Mouse (Mus musculus): Measurements from ENCODE around the gene Acap1. TPM values are rescaled to one million over a fixed set of nuclear protein-coding genes. Genes with fewer than 3 reads are reported as not detected.

Gene Acap1
- total RNA-seq, 2 experiments from 2014 or later, result 0.16 to 0.21 TPM

GRCm38 (mm10) chr11:69904311-69904710 is 9.0 kb upstream of the Acap1 start:
- DNase-seq (ENCODE audit: low spot score in 2 of 2), result no peak

- DNase-seq (ENCODE audit: low spot score in 2 of 2), result no peak
Observed at GRCm38 (mm10) chr11:69902972-69903371, 7.6 kb upstream of the Acap1 start.

DNA sequence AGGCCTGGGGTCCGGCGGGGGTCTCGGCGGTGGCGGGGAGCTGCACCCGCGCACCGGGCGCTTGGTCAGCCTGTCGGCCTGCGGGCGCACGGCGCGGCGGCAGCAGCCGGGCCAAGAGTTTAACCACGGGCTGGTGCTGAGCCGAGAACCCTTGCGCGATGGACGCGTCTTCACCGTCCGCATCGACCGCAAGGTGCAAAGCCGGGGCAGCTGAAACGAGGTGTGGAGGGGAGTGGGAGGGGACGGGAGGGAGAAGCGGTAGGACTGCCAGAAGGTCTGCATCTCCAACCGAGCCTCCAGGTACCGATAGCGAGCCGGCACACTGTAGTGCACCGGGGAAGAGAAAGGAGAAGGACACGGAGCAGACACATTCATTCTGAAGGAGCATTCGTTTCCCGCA is 6.7 kb upstream of the Acap1 start:
- peak in 1 of 2 experiments; percentile 30 for DNase-seq (ENCODE audit: low spot score in 2 of 2)

- peak; percentile 95 for DNase-seq (ENCODE audit: low spot score in 2 of 2)
Observed at GRCm38 (mm10) chr11:69901406-69901846, 6.1 kb upstream of the Acap1 start.

GRCm38 (mm10) chr11:69900471-69901405 is 5.4 kb upstream of the Acap1 start, which contains the start of the genes 2810408A11Rik and Neurl4:
Gene 2810408A11Rik, minus strand, starts transcription at chr11:69900987.
Gene Neurl4, plus strand, starts transcription at chr11:69901072.
- DNase-seq (ENCODE audit: low spot score in 2 of 2), result peak; percentile 80 to 86

DNA sequence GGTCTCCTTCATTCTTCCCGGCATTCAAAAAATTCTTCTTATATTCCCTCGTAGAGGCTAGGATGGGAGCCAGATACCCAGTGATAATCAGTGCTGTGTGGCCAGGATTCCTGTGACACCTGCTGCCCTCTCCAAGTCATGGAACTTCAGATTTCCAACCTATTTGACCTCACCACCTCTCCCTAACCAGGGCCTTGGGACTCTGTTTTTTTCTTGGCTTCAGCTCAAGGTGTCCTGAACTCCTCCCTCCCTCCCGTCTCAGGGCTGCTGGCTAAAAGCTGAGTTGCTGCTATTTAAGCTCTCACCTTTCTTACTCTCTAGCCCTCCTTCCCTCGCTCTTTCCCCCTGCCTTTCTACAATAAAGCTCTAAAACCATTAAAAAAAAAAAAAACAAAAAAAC is 4.5 kb upstream of the Acap1 start:
- no peak for DNase-seq (ENCODE audit: low spot score in 2 of 2)

- DNase-seq (ENCODE audit: low spot score in 2 of 2), result no peak
Observed at GRCm38 (mm10) chr11:69894671-69895070, 668 bp downstream of the Acap1 start.

GRCm38 (mm10) chr11:69891482-69891881 is 3.9 kb downstream of the Acap1 start:
- peak; percentile 36 to 62 for DNase-seq (ENCODE audit: low spot score in 2 of 2)

- DNase-seq (ENCODE audit: low spot score in 2 of 2), result no peak
Observed at GRCm38 (mm10) chr11:69886907-69887635, 8.3 kb downstream of the Acap1 start.

DNA sequence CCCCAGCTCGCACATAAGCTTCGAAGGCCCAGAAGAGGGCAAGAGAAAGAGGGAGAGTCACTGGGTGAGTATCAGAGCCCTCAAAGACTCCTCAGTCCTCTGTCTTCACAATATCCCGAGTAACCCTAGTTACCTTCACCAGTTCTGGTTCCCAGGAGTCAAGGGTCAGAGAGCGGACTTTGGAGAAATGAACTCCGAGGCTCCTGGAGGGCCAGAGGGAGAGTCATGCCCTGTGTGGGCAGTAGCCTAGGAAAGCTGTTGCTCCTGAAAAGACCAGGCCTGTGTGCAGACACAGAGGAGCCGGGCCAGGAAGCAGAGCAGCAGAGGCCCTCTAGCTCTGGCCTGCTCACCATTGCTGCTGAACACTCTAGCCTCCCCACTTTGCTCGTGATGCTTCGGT is 10.7 kb downstream of the Acap1 start:
- no peak for DNase-seq (ENCODE audit: low spot score in 2 of 2)

DNA sequence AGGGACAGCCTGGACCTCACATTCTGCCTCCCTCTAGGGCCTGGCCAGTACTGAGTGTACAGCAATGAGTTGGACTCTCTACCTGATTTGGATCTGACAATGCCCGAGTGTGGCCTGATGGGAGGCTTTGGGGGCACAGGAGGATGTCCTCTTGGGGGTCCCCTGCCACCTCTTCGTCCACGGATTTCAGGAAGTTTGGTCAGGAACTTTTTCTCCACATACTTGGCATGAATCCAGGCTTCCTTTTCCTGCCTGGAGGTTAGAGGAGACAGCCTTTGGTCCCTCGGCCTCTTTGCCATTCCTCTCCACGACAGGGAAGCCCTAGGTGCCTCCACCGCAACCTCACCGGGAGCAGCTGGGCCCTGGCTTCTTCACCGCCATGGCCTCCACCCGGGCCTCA is 11.1 kb downstream of the Acap1 start:
- DNase-seq (ENCODE audit: low spot score in 2 of 2), result no peak

DNA sequence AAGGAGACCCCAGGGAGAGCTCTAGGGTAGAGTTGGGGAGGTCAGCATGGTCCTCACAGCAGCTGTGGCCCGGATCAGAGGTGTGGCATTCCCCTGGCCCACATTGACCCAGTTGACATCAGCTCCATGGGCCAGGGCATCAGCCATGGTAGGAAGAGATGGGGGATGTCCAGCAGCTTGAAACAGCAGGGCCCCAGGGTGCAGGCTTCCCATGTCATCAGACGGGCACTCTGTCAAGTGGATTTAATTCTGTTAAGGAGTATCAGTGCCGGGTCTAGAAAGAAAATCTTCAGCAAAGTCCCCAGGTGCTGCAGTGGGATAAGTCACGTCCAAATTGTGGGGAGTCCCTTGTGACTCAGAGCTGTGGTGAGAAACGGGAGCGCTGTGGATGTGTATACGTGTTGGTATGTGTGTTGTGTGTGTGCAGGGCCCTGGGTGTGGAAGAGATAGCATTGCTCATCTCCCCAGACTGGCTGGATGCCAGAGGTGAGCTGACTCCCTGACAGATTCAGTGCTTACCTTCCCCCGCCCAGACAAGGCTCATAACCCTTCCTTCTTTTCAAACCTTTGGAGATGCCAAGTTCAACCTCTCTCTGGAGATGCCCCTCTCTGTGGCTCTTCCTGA is 11.7 kb downstream of the Acap1 start:
- DNase-seq (ENCODE audit: low spot score in 2 of 2), result no peak

DNA sequence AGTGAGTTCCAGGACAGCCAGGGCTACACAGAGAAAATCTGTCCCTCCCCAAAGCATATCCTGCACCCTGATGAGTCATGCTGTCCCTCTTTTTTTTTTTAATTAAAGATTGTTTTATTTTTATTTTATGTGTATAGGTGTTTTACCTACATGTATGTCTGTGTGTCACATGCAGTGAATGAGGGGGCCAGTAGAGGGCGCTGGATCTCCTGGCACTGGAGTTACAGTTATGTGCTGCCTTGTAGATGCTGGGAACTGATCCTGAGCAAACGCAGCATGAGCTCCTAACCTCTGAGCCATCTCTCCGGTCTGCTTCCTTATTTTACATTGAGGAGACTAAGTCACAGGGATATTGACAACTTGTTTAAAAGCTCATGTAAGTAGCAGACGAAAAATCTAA is 12.3 kb downstream of the Acap1 start:
- DNase-seq (ENCODE audit: low spot score in 2 of 2), result no peak

GRCm38 (mm10) chr11:69881787-69882670 is 13.3 kb downstream of the Acap1 start:
- no peak for DNase-seq (ENCODE audit: low spot score in 2 of 2)

DNA sequence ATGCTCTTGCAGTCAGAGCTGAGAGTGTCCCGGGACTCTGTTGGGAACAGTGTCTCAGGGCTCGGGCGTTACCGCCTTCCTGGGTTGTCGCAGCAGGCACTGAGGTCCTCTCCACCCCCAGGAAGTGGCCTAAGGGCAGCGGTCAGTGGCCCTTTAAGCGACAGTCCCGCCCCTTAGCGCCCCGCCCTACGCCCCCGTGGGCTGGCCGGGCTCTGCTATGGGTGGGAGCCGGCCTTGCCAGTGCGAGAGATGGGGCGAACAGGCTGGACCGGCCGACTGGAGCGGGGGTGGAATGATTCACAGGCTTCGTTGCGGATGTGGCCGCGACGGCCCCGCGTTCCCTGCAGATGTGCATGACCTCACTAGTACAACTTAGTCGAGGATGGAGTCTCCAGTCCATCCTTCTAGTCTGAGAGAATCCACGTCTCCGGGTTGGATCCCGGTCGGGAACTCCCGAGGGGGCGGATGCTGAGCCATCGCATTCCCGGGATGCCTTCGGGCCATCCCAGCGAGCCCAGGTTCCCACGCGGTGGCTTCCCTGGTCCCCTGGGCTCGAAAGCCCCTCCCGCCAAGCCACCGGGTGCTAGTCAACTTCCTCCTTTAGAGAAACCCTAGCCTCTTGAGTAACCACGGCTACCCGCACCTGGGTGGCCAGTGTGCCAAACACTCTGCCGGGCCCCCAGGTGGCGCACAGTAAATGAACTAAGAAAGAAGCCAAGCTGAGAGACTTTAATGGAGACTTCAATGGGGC is 14.3 kb downstream of the Acap1 start, which contains the start of gene Kctd11:
Kctd11 (minus strand) TSS at position 554 of the 751 bp plus-strand sequence.
- peak; percentile 62 to 77 for DNase-seq (ENCODE audit: low spot score in 2 of 2)

- peak; percentile 58 to 66 for DNase-seq (ENCODE audit: low spot score in 2 of 2)
Observed at GRCm38 (mm10) chr11:69880506-69880852, 14.9 kb downstream of the Acap1 start.

DNA sequence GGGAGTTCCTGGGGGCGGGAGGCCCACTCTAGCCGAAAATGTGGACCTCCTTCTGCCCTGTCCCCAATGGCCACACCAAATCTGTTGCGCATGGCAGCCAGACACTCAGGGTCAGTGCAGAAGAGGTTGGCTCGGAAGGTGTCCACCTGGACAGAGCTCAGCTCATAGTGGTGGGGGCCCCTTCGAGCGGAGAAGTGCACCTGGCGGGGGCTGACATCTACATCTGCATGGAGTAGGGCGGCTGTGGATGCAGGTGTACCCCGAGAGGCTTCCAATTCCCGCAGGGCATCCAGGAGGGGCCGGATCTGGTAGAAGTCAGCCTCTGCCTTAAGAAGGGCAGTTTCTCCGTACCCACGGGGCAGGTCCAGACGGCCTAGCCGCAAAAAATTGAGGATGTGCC is 15.6 kb downstream of the Acap1 start:
- no peak for DNase-seq (ENCODE audit: low spot score in 2 of 2)

GRCm38 (mm10) chr11:69878952-69879351 is 16.4 kb downstream of the Acap1 start:
- DNase-seq (ENCODE audit: low spot score in 2 of 2), result no peak

DNA sequence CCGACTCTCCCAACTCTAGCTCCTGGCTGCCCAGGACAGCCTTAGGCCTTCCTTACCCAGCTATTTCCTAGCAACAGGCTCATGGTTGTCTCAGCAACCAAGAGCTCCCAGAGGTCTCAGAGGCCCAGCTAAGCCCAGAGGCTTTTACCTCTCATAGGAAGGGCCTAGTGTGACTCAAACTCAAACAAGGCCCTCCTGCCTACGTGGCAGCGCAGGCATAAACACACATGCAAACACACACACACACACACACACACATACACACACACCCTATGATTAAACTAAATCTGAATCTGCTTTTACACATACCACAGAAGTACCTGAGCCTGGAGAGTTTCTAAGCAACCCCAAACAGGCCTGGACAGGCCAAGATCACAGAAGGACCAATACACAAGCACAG is 16.9 kb downstream of the Acap1 start:
- DNase-seq (ENCODE audit: low spot score in 2 of 2), result no peak

DNA sequence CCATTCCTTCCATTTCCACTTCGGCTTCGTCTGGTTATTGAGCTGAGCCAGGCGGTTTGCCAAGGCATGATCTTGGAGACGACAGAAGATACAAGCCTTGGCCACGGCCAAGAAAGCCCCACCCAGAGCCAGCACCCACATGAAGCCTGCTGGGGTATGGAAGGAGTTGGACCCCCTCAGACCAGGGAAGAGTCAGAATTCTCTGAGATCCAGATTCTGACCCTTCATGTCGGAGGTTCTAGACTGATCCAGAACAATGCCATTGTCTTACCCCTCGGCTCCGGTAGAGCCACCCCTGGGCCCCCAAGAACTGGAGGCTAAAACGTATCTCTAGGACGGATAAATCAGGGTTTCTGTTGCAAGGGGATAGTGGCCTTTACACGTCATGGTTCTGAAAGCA is 17.5 kb downstream of the Acap1 start, which contains the start of gene Tmem95:
Tmem95 (minus strand) TSS at position 141 of the 400 bp plus-strand sequence.
- DNase-seq (ENCODE audit: low spot score in 2 of 2), result no peak
